Mouse (Mus musculus): ENCODE results near the gene Slc22a14.

- TF ChIP-seq CTCF (IDR thresholded peaks at IDR 0.05; ENCODE audit: low read depth, low read length) (no peak), POLR2A (IDR thresholded peaks at IDR 0.05; ENCODE audit: borderline replicate concordance, low read depth, low read length) (no peak)
Observed at GRCm38 (mm10) chr9:119350947-119351705, 14.2 kb downstream of the Slc22a14 start.

All from bone marrow macrophage, adult 2 months (primary cell).